Mouse (Mus musculus) right cerebral cortex, adult 2 months (tissue): ENCODE data around the gene Fam135a.

Source experiments
- DNase-seq, 2 experiments: peaks; one replicate each; pipeline ENCODE4 v3.0.0; 2021 to 2022; ENCODE audit warnings: low spot score in 2 of 2

Fam135a gene

DNA sequence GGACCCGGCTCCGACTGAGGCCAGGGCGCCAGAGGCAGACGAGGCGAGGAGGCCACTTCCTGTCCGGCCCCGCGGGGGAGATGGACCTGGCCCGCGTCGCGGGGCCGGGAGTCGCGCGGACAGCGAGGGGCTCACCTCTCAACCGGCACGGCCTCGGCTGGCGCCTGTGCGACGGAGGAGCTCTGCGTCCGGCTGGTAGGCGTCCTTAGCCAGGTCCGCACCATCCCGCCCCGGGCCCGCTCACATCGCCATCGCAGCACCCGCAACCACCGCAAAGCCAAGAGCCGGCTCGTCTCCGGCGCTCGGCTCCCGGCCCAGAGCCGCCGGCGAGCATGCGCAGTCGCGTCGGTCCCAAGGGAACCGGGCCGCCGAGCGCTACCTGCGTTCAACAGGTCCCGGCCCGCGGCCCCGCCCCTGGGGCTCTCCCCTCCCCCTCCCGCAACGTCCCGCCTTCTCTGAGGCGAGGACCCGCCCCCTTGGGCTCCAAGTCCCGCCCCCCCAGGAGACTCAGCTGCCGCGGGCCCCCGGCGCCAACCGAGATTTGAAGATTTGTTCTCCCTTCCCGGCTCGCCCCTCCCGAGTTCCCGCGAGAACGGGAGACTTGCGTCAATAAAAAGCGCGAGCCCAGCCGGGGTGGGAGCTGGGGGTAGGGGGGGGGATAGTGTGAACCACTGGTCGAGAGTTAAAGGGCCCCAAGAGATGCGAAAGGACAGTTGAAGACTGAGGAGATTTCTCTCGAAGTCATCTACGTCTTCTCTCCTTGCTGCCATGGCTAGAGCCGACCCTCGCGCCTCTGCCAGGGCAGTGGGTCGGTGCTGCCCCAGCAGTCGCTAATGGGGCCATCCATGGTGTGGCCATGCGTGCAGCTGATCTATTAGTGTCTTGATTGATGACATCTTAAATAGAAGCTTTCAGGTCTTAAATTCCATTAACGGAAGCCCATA lies at the start of gene Fam135a:
Gene Fam135a (minus strand): TSS at position 416 of the 944 bp plus-strand sequence.
- DNase-seq: peak; percentile 92 to 93

DNA sequence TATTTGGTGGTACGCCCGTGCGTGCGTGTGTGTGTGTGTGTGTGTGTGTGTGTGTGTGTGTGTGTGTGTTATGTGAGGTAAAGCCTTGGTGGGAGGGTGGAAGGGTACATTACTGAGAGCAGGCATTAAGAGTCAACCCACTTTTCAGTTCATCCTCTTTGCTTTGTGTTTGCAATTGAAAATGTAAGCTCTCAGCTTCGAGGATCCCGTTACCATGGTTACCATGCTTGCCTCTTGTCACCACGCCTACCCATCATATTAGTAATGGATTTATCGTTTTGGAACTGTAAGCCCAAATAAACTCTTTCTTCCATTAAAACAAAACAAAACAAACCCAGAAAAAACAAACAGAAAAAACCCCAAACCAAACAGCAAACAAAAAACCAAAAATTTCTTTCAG lies 43.4 kb upstream of the Fam135a start:
- no peak for DNase-seq

DNA sequence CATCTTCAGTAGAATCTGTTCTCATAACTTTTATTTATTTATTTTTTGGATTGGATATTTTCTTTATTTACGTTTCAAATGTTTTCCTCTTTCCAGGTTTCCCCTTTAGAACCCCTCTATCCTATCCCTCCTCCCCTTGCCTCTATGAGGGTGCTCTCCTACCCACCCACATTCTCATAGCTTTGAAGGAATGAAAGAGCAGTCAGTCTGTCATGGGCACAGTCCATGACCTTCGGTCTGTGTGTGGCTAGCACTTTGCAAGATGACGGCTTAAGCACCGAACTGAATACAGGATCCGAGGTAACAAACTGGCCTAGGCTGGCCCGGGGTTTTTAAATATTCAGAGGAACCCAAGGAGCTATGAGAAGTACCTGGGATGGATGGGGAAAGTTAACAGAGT lies 40.4 kb upstream of the Fam135a start:
- DNase-seq: no peak

DNA sequence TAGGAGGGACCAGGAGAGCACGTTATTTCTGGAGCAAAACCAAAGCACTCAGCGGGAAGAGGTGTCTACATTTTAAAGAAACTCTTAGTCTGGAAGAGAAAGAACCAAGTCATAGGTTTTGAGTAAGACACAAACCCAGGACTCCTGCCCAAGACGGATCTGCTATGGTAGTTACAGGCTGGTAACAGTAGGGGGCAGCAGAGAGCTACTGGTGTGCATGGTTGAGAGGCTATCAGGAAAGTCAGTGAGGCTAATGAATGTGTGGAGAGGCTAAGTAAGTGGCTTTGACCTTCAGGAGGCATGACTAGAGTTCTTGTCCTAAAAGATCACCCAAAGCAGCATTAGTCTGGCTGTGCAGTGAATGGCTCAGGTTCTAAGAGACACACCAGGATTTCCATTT lies 37.0 kb upstream of the Fam135a start:
- peak; percentile 73 to 87 for DNase-seq

DNA sequence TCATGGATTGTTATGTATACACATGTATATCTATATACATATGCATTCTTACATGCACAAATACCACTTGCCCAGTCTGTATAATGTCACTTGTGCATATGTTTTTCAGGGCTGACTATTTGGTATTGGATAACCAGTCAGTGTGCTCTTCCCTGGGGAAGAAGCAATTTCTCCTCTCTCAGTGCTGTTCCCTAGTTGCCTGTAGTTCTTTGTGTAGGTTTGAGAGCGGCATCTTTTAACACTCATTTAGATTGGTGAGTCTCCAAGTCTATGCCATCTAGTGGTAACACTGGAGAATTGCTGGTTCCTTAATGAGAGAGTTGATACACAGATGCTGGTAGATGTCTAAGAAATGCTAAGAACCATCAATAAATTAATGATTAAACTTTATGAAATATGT lies 34.7 kb upstream of the Fam135a start:
- no peak for DNase-seq

DNA sequence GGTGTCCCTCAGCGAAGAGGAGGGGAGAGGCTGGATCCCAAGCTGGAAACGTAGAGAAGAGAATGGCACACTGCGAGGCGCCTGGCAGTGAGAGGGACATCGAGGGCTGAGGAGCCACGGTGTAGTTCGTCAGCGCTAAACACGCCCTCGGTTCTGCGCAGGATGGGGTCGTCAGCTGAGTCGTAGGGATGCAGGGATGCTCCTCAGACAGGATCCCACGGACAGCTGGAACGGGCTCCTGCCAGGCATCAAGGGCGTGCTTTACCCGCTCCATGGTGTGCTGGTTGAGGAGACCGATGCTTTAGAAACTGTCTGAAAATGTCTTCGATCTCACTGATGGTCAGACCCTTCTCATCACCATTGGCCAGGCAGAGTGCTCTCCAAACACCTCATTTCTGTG lies 33.7 kb upstream of the Fam135a start:
- no peak for DNase-seq

DNA sequence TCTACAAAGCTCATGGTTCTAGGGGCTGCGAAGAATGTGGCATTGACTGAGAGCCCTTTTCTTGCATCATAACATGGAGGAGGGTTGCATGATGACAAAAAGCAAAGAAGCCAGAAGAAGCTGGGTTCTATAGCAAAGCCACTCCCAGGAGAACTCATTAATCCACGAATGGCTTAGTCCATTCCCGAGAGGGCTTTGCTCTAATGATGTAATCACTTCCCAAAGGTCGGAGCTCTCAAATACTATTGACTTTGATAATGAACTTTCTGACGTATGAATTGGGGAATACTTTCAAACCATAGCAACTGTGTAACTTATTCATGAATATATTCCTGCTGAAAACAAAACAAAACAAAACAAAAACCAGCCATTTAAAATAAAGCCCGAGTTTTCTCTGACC lies 27.7 kb upstream of the Fam135a start:
- DNase-seq: no peak

DNA sequence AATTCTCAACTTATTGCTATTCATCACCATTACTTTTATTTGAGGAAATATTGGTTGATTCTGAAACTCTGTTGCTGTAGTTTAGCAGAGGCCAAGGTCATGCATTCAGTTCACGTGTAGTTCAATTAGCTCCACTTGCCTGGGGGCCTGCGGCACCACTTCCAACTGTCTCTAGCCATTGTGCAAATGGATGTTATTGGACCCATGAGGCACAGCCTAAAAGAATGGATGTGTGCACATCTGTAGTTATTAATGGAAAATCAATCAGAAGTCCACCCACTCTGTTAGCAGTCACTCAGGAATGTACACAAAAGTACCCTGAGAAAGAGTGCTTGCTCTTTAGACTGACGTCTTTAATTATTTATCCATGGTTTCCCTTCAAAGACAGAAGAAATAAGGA lies 24.5 kb upstream of the Fam135a start:
- no peak for DNase-seq

DNA sequence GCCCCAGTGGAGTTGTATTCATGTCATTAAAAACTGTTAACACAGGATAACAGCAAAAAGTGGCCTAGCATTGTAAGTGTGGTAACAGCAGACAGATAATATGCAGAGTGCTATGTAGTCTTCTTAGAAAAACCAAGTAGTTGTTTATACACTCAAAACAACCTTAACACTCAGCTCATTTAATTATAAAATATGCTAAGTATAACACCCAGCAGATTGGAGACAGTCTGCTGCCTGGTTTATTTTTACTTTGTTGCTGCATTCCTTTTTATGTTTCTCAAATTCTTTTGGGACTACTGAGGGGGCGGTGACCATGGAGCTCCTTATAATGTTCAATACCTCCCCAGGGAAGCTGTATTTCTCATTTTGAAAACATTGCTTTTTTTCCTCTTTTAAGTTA lies 22.4 kb upstream of the Fam135a start:
- peak in 1 of 2 experiments; percentile 33 for DNase-seq

DNA sequence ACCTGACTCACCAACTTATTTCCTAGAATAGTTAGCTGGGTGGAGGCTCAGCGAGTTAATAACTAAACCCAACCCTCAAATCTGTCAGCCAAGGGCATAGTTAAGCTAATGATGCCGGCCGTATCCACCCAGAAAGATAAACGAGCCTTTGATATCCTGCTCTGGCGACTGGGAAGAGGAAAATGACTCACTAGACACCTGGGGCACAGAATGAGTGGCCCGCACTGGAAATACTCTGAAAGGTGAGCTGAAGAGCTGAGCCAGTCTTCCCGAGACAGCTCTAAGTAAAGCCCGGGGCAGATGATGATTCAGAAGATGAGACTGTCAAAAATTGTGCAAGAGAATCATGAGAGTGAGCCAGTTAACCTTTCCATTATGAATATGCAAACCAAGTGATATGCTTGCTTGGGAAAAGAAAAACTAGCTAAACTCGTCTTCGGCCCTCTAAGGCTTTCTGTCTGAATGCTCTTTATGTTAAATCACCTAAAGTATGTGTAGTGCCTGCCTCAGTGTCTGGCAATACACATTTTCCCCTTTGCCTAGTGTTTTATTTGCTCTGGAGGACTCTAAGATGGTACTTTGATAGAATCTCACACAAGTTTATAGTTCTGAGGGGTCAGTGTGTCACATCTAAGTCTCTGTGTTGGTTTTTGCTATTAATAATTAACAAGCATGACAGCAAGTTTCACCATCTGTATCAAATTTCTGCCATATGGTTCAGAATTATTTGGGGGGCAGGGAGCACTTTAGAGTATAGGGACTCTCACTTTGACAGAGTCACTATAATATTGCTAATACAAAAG lies 8.0 kb upstream of the Fam135a start:
- DNase-seq: no peak

DNA sequence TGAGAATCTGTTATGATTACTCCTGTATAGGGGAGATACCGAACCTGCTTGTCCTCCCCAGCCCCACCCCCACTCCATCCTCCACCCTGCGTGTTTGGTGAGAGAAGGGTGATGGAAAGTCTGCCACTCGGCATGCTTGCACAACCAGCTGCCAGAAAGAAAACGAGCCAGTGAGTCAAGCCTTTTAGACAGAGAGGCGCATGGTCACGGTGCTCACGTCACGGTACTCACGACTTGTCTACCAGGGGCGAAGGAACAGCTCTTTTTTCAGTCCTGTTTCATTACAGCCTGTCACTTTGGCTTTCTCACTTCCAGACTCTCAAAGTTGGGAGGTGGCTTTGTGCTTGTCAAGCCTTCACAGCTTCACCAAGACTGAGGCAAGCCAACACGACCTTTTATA lies 7.2 kb upstream of the Fam135a start:
- DNase-seq: peak; percentile 39 to 43

DNA sequence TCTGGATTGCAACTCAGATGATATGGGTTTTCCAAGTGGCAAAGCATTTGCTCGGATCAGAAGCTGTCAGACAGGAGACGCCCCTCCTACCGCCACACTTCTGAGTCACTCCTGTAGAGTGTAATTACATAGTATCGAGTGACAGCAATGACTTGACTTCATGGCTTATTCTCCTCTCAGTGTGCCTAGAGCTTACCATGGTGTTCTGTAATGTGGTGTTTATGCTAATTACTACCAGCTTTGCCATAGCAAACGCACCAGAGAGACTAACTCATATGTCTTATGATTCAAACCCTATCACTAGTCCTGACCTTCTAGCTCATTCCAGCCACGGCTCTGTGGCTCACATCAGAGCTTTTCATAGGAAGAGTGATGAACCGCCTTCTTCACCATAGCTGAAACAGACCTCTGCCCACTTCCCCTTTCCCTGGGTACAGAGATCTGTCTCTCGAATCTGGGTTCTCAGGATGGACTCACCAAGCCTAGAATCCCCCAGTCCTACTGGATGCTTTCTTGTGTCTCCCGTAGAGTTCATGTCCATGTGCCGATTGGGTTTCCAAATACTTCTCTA lies 2.5 kb upstream of the Fam135a start:
- no peak for DNase-seq

DNA sequence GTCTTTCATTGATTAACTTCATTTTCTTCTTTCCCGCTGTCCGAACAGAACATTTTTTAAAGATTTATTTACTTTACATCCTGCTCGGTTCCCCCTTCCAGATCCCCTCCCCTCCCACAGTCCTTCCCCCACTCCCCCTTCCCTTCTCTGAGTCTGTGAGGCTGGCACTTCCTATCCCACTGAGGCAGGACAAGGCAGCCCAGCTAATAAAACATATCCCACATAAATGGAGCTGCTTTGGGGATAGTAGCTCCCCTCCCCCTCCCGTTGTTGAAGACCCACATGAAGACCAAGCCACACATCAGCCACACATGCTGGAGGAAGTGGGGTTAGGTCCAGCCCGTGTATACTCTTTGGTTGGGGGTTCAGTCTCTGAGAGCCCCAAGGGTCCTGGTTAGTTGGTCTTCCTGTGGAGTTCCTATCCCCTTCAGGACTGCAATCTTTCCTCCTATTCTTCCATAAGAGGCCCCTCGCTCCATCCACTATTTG lies 773 bp upstream of the Fam135a start:
- no peak for DNase-seq

DNA sequence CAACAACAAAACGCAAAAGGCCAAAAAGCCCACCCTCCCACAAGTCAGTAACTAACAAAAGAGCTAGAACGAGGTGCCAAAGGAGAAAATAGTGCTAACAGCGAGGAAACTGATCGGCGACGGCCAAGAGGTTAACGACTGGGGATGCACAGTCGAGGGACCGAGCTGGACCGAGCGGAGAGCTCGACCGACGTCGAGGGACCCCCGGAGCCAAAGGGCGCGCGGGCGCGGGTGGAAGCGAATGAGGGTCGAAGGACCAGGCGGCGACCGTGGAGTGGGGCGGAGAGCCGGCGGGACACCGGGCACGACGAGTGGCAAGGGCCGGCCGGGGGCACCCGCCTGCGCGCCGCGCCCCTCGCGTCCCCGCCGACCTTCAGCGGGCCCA lies 608 bp downstream of the Fam135a start:
- DNase-seq: no peak

DNA sequence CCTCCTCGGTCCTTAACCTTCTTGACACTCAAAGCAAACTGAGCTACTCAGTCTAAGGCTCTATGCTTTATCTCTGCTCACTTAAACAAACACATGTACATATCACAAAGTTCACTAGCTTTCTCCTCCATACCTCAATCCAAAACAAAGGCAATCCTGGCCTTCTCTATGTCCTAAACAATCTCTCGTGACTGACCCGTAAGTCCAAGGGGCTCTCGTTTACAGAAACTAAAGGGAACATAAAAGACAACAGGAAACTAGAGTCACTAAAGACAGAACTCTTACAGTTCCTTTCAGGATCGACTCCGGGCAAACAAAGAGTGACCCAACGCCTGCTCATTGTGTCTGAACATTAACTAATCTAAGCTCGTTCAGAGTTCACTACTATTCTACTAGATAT lies 2.6 kb downstream of the Fam135a start:
- no peak for DNase-seq

DNA sequence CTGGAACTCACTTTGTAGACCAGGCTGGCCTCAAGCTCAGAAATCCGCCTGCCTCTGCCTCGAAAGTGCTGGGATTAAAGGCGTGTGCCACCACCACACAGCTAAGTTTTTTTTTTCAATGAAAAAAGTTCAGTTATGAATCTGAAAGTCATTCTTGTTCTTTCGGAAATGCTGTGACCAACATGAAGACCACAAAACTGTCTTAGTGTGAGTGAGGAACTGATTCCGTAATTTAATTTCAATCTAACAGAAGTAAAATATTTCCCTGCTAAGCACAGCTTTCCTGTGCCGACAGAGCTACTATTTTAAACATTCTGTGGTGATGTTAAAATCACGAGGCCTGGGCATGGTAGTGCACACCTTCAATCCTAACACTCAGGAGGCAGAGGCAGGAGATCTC lies 7.7 kb downstream of the Fam135a start:
- no peak for DNase-seq

DNA sequence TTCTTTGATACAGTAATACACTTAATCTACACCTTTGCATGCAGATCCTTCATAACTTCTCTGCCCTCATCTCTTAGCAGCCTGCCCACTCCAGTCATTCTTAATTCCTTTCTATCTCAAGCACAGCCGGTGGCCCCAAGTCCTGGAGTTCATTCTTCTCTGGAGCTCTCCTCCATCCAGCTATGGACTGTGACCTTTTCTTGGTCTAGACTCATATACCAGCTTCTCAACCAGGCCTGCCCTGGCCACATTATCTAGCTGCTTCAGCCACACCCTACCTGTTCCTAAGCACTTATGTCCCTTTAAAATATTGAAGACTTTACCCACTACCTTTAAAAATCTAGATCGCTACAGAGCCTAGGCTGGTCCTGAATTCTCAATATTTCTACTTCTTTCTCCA lies 9.5 kb downstream of the Fam135a start:
- DNase-seq: no peak

DNA sequence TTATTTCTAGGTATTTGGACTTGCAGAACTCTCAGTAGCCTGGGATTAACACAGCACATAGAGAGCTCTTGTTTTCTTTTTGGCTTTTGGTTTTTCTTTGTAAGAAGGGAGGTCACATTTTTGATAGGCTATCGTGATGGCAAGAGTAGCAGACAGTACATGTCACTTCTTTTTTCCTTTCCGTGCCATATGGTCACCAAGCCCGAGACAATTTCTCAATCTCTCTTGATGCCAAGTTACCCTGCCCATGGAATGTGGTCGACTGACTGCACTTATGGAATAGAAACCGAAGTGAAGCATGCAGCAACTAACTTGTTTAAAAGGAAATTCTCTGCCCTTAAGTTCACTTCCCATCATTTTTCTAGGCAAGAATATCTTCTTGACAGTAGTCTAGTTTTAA lies 10.0 kb downstream of the Fam135a start:
- DNase-seq: no peak

DNA sequence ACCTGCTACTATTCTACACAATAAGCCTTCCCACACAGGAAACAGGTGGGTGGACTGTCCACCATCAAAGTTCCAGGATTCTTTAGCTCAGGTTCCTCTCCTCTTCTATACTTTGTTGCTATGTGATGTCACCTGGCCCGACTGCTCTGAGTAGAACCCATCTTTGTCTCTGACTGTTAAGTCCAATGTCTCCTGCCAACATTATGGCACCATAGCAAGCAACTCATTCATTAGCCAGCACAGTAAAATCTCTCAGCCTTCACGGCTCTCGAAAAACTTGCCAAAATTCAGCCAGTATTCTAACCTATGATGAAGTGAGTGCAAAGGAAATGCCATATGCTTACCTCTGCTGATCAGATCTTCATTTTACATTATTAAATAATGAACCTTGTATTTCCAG lies 14.0 kb downstream of the Fam135a start:
- no peak for DNase-seq

DNA sequence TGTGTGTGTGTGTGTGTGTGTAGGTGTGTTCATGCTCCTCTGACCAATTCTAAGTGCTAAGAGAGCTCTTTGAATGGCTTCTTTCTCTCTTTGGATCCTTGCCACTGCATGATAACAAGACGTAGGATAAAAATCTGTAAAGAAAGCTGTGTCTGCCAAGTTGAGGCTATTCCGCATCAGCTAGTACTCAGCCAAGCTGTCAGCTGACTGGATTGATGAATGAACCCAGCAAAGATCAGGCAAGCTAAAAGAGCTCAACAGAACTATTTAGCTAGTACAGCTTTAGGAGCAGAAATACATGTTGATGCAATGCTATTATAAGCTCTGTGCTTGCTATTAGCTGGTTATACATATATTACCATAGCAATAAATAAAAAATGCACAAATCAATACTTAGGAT lies 25.7 kb downstream of the Fam135a start:
- peak; percentile 16 to 35 for DNase-seq

DNA sequence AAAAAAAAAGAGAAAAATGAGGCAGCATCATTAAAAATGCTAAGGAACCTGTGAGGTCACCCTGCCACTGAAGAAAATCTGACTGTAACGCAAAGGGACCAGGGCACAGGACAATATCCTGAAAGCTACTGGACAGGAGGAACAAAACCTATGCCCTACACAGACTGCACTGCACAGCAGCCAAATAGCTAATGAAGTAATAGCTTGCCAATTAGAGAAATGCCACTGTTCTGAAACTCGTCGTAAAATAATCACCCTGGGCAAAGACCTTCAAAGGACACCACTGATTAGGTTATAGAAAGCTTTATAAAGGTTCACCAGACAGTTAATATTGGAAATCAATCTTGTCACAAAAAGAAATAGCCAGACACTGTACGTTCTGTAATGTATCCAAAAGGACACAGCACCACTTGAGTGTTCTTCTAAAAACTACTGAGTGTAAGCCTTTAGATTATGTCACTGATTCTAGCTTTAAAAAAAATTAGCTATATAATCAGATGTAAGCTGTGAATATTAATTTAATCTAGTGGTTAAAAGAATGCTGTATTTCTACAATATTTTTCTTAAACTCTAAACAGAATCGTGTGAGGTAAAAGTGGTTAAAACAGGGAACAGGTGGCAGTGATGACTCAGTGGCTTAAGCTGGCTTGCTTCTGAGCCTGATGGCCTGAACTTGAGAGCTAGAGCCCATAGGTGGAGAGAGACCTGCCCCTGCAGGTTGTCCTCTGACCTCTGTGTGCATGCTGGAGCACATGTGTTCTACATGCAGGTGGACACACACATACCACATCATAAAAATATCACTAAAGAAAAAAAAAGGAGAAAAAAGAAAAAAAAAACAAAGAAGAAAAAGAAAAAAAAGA lies 26.5 kb downstream of the Fam135a start:
- DNase-seq: no peak
